Mouse (Mus musculus) mature B cell (primary cell): ENCODE data around the gene Utp14a.
"Not testable (repeated sequence)": the region's sequence is repeated elsewhere in the genome, so short reads cannot be mapped to it uniquely, and the experiment has no call there.

Experiments
- in situ Hi-C: fragments of 300-500 bp; cut with MboI; formaldehyde crosslinking; loops from 2 replicates; pipeline ENCODE4 v1.14.3; 2019

Gene Utp14a

GRCm38 (mm10) chrX:48256468-48257007 is at the start of gene Utp14a:
Utp14a (plus strand) TSS chrX:48256862.
- in situ Hi-C loops: no loop called here

DNA sequence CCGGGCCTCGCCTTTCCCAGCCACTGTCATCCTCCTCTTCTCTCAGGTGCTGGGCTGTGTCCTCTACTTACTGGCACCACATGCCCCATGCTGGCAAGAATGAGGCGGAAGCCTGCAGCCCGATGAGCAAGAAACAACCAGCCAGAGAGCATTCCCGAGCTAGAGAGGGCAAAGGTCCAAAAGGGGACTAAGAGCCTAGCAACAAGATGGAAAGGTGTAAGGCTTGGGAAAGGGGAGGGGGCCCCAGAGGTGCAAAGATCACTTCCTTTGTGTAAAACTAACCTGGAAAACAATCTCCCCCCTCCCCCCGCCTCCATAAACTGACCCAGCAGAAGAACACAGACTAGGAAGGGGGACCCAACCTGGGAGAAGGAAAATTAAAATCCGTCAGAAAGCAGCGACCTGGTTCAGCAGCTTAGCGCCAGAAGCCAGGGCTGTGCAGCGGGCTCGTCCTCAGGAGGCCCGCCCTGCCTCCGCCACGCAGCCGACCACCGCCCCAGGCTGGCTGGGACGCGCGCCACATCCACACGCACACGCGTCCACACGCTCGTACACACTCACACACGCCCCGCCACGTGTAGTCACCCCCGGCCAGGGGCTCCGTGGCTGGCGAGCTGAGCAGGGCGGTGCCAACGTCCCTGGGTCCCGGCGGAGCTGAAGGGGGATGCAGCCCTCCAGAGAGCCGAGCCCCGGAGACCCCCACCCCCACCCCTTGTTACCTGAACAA is 48.7 kb upstream of the Utp14a start:
- in situ Hi-C loops: no loop called here

DNA sequence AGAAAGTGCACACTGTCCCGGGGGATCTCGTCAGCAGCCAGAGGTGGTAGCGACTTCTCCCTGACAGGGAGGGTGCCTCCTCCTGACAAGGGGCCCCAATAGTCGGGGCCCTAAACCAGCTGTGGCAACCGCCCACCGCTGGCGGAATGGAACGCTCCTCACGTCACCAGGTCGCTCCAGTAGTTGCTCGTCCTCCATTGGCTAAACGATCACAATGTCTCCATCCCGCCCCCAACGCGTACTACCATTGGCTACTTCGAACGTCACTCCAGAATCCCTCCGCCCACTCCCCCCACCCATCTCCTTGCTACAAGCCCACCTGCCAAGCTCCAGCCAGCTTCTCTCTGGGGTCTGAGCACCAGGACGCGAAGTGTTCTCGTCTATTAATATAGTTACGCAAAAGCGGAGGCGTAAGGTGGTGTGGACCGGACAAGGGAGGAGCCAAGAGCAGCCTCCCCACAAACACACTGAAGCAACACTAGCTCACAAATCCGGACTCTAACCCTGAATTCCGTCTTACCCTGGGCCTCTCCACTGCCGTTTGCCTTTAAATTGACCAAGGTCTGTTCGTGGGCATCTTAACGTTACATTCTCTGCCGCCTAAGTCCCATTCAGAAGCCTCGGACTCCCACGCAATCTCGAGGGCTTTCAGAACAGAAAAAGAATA is 48.0 kb upstream of the Utp14a start, which contains the start of gene Zdhhc9:
Gene Zdhhc9, minus strand, starts transcription at position 360 of the 667 bp plus-strand sequence.
- in situ Hi-C loops: no loop called here

DNA sequence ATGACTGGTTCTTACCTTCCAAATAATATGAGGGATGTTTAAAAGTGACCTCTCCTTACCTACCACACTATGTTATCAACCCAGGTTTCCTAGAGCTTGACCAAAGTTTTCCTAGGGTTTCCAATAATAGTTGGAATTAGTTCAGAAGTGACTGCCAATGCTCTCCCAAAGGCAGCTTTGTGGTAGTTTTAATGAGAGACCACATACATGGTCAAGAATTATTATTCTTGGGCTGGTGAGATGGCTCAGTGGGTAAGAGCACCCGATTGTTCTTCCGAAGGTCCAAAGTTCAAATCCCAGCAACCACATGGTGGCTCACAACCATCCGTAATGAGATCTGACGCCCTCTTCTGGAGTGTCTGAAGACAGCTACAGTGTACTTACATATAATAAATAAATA is 46.9 kb upstream of the Utp14a start:
- in situ Hi-C loops: not testable (repeated sequence)

DNA sequence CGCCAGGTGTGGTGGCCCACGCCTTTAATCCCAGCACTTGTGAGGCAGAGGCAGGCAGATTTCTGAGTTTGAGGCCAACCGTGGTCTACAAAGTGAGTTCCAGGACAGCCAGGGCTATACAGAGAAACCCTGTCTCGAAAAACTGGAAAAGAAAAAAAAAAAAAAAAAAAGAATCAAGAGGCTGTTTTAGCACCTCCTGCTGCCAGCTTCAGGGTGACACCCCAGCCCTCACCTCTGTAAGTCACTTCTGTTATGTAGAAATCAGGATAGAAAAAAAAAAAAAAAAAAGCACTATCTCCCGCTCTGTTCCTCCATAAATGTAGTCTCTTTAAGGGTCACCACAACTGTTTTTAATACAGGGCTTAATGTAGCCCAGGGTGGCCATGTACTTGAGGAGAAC is 37.2 kb upstream of the Utp14a start:
- in situ Hi-C loops: no loop called here

DNA sequence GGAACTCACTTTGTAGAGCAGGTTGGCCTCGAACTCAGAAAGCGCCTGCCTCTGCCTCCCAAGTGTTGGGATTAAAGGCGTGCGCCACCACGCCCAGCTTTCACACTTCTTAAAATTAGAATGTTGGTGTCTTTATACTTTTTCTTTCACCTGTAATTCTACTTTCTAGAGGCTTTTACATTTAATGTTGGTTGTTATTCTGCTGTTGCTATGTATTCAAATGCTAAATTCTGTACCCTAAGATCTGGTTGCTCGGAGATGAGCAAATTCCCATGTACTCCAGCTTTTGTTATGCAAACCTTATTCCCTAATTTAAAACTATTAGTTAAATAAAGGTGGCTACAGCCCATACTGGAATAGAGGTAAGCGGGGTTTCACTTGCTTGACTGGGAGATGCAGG is 34.0 kb upstream of the Utp14a start:
- in situ Hi-C loops: no loop called here

DNA sequence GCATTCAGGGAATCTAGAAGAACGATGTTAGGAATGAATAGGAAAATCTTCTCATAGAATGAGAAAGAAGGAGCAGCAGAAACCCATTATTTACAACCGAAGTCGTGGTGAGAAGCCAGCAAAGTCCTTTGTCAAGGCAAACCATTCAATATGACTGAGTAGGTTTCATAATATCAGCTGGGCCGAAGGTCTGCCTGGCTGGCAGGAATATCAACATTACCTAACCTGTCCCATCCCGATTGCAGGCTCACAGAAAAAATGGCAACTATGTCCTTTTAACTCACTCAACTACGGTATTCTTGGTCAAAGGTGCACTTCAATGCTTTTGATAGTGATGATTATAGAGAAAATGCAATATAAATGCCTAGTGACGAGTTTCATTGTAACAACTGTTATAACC is 30.4 kb upstream of the Utp14a start:
- in situ Hi-C loops: no loop called here

DNA sequence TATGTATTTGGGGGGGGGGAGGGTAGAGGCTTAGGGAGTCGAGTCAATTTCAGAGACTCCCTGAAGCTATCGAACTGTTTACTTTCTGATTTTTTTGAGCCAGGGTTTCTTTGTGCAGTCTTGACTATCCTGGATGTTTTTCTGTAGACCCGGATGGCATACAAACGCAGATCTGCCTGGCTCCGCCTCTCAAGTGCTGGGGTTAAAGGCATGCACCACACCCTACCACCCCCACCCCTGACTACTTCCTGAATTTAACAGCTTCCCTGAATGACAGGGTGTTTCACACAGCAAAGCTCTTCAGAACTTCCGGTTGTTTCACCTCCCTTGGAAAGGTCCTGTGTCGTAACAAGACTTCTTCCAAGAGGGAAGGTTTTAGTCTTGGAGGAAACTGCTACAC is 22.2 kb upstream of the Utp14a start:
- in situ Hi-C loops: no loop called here

DNA sequence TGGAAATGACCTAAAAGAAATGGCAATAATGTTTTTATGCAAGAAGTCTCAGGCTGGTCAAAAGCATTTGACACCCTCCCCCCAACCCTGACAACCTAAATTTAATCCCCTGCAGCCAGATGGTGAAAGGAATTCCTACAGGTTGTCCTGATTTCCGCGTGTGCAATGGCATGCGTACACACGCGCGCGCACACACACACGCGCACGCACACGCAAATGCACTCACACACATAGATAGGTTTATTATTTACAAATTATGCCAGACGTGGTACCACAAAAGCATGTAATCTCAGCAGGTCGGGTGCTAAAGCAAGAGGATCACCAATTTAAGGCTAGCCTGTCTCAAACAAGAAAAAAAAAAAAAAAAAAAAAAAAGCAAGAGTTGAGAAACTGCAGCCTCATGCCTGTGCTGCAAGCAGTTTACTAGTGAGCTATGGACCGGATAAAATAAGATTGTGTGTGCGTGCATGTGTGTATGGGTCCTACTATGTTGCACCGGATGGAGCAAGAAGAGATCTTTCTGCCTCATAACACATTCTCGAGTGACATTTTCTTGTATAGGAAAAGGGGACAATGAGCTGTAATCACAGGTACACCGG is 733 bp upstream of the Utp14a start:
- in situ Hi-C loops: no loop called here

GRCm38 (mm10) chrX:48257011-48257410 is 349 bp downstream of the Utp14a start:
- in situ Hi-C loops: no loop called here

DNA sequence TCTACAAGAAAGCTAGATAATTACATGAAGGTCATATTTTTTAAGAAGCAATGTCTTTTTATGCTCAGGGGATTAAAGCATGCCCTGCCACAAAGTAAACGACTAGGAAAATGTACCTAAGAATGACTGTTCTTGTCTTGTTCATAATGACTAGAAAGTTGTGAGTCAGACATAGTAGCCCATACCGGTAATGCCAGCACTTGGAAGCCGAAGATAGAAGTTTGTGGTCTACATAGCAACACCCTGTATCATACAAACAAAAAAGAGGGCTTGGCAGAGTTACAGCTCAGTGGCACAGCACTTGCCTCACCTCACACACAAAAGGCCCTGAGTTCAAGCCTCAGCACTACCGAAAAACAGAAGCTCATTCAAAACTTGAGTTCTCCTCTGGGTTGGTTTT is 15.0 kb downstream of the Utp14a start:
- in situ Hi-C loops: no loop called here

DNA sequence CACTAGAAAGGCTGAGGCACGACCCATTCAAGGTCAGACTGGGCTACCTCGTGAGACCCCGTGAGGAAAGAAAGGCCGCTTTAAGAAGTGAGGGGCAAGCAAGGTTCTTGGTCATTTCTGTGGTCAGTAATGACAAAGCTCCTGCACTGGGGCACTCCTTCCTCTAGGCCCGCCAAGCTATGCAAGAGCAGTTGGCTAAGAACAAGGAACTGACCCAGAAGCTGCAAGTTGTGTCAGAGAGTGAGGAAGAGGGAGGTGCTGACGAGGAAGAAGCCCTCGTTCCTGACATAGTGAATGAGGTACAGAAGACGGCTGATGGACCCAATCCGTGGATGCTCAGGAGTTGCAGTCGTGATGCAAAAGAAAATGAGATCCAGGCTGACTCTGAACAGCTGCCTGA is 18.0 kb downstream of the Utp14a start:
- in situ Hi-C loops: no loop called here

GRCm38 (mm10) chrX:48278103-48278502 is 21.4 kb downstream of the Utp14a start:
- in situ Hi-C loops: no loop called here

DNA sequence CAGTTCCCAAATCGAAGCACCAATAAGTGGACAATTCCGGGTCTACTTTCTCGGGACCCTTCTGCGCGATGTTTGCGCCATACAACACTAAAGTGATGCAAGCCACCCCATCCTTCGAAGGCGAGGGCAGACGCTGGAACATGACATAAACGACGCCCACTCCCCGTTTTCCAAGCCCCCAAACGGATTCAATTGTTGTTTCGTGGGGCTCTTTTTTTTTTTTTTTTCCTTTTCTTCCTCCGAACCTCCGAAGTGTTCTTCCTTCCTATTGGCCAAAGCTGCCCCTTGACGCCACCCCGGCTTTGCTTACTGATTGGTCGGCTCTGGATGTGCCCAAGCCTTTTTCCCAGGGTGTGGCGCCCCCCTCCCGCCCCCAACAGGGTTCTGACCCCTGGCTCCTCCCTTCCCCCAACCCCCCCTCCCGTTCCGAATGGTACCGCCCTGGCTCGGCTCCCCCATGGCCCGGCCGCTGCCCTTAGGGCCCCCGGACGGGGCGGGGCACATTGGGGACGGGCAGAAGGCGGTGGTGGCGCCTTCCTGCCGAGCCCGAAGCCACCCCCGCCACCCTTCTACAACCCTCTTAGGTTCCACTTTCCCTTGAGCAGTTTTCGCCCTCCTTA is 27.8 kb downstream of the Utp14a start:
- in situ Hi-C loops: no loop called here

- in situ Hi-C loops: no loop called here
Measured at GRCm38 (mm10) chrX:48285006-48285650, 28.5 kb downstream of the Utp14a start.

DNA sequence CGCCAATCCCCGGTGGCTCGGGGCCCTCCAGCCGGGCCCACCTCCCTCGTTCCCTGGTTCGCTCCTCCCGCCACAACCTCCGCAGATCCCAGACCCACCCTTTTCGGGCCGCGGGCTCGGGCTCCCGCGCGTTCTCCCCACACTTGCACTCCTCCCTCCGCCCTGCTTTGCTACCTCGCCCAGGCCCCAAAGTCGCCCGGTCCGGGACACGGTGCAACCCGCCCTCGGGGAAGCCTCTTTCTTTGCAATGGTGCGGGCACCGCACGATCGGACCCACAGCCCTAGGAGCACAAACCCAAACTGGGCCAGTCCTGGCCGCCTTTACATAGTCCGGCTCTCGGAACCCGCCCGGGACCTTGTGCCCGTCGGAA is 29.0 kb downstream of the Utp14a start:
- in situ Hi-C loops: no loop called here

- in situ Hi-C loops: no loop called here
Measured at GRCm38 (mm10) chrX:48286488-48286887, 29.8 kb downstream of the Utp14a start.

- in situ Hi-C loops: no loop called here
Measured at GRCm38 (mm10) chrX:48288008-48288407, 31.3 kb downstream of the Utp14a start.

DNA sequence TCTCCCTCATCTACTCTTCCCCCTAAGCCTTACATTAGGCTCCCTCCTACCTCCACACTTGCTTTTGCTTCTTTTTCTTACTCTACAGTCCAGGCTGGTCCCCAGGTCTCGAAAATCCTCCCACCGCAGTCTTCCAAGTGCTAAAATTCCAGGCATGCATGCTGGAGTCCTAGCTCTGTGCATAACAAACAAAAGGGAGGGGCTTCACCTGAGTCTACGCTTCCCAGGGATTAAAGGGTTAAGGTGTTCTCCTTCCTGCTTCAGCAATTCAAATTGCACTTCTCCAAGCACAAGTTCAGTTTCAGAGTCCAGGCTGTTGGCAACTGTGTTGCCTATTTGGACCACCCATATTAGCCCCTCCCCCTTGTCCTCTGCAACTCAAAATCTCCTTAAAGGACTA is 34.8 kb downstream of the Utp14a start:
- in situ Hi-C loops: no loop called here

- in situ Hi-C loops: no loop called here
Measured at GRCm38 (mm10) chrX:48305356-48305755, 48.7 kb downstream of the Utp14a start.

- in situ Hi-C loops: no loop called here
Measured at GRCm38 (mm10) chrX:48310706-48311517, 54.2 kb downstream of the Utp14a start.
